Mouse (Mus musculus): ENCODE measurements around the gene 2410004P03Rik.
A peak's percentile ranks its signal among the peaks of the same experiment; 100 is the strongest.

DNA sequence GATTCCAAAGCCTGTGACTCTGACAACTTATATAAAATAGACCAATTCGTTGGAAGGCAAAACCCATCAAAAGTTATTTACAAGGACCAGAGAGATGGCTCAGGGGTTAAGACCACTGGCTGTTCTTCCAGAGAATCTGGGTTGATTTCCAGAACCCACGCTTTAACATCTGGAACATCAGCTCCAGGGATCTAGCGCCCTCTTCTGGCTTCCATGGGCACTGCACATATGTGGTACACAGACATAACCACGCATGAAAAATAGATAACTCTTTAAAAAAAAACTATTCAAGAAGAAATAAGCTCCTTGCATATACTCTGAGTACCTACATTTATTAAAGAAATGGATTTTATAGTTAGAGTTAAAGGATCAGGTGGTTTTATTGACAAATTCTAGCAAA, 43.2 kb upstream of the 2410004P03Rik start:
- TF ChIP-seq POLR2A (IDR thresholded peaks at IDR 0.05; ENCODE audit: borderline replicate concordance, extremely low read depth, insufficient read depth, insufficient read length, poor library complexity, severe bottlenecking), result no peak
- TF ChIP-seq CTCF (IDR thresholded peaks at IDR 0.05; ENCODE audit: borderline replicate concordance, extremely low read depth, insufficient read depth, insufficient read length), result peak; percentile 47; the same call in 1 of the 2 replicates
